18 mouse cellular contexts compared by ENCODE assay signal in genomic region chr17:71268152-71268551, GRCm38 (mm10). TPM values are rescaled to one million over a fixed set of nuclear protein-coding genes. Genes with fewer than 3 reads are reported as not detected.
DNase-seq lines count a peak whose midpoint lies in the region; ATAC-seq and TF ChIP-seq lines count a peak whose summit lies in the region.
"Had no signal": no experiment of that assay in that cellular context is flagged by ENCODE, and none has a peak within 500 bp of the region (broad histone marks: within the 10 kb centered on the region; RNA-seq: fewer than 3 reads in every experiment).

No protein-coding gene starts in this region.

- H3K4me2 ChIP-seq in heart, embryonic 15.5 days = no peak overlapping the region
- H3K4me2 ChIP-seq in liver, embryonic 13.5 days = peak overlapping the region; percentile 70
- H3K4me2 ChIP-seq: forebrain, embryonic 13.5 days; hindbrain, embryonic 15.5 days; limb, embryonic 15.5 days; neural tube, embryonic 12.5 days had no signal

- no peaks in the 10 kb centered on the region; the same call in 1 of the 2 replicates for H3K36me3 ChIP-seq in heart, embryonic 15.5 days
- H3K36me3 ChIP-seq in MEL (ENCODE audit: control insufficient read depth in 1 of 2, insufficient read depth in 2 of 2, low read length in 2 of 2) = peaks cover 0 to 48% of the 10 kb centered on the region in 2 experiments; a peak in 3 of 4 replicates
- H3K36me3 ChIP-seq in liver, embryonic 13.5 days = peaks cover 12% of the 10 kb centered on the region
- H3K36me3 ChIP-seq: hindbrain, embryonic 15.5 days; limb, embryonic 15.5 days; neural tube, embryonic 12.5 days had no signal

- TF ChIP-seq POLR2A in MEL (IDR thresholded peaks at IDR 0.05; ENCODE audit: control insufficient read depth in 1 of 2, insufficient read depth in 1 of 2, low read depth in 1 of 2, low read length in 2 of 2, poor library complexity in 1 of 2) = no peak
- TF ChIP-seq POLR2A in bone marrow, adult 2 months (IDR thresholded peaks at IDR 0.05; ENCODE audit: borderline replicate concordance, control insufficient read depth, low read depth, low read length) = no peak

- TF ChIP-seq EP300 in MEL (IDR thresholded peaks at IDR 0.05; ENCODE audit: low read depth in 1 of 2, low read length in 2 of 2) = no peak

- intact Hi-C loops in heart, postnatal 14 days (cut with DNase I) = no loop called here
- intact Hi-C loops in gastrocnemius, postnatal 36 days (cut with DNase I) = no loop called here

- WGBS in heart, embryonic 15.5 days = 49% methylated on average over 10 of the region's 10 CpGs
- WGBS in bone marrow, adult 2 months = 73% methylated on average over 10 of the region's 10 CpGs
- WGBS in liver, embryonic 13.5 days (ENCODE audit: insufficient replicate concordance) = 59% methylated on average over 10 of the region's 10 CpGs

- H3K9me3 ChIP-seq in heart, embryonic 15.5 days (replicated peaks) = no peaks in the 10 kb centered on the region
- H3K9me3 ChIP-seq in MEL (replicated peaks; ENCODE audit: insufficient read depth, low read length) = no peaks in the 10 kb centered on the region
- no peaks in the 10 kb centered on the region for H3K9me3 ChIP-seq in liver, embryonic 13.5 days (replicated peaks)
- H3K9me3 ChIP-seq: forebrain, embryonic 13.5 days; G1E; hindbrain, embryonic 15.5 days; limb, embryonic 15.5 days; neural tube, embryonic 12.5 days had no signal

- H3K4me3 ChIP-seq in heart, embryonic 15.5 days = no peak overlapping the region
- no peak overlapping the region for H3K4me3 ChIP-seq in MEL (ENCODE audit: control insufficient read depth in 1 of 2, insufficient read depth in 1 of 2, low read depth in 2 of 2, low read length in 2 of 2)
- peak overlapping the region; percentile 65 for H3K4me3 ChIP-seq in bone marrow, adult 2 months (replicated peaks; ENCODE audit: control insufficient read depth, low read depth, low read length)
- peak overlapping the region; percentile 53 for H3K4me3 ChIP-seq in liver, embryonic 13.5 days (replicated peaks)
- H3K4me3 ChIP-seq: forebrain, embryonic 13.5 days; hindbrain, embryonic 15.5 days; limb, embryonic 15.5 days; neural tube, embryonic 12.5 days had no signal

- peaks cover 53% of the 10 kb centered on the region for H3K4me1 ChIP-seq in heart, embryonic 15.5 days (replicated peaks)
- peaks cover 31 to 50% of the 10 kb centered on the region in 2 experiments for H3K4me1 ChIP-seq in MEL (ENCODE audit: control insufficient read depth in 1 of 2, insufficient read depth in 2 of 2, low read length in 2 of 2)
- H3K4me1 ChIP-seq in bone marrow, adult 2 months (ENCODE audit: control insufficient read depth, insufficient read depth, low read length) = peaks cover 7% of the 10 kb centered on the region
- H3K4me1 ChIP-seq in liver, embryonic 13.5 days (replicated peaks) = peaks cover 91% of the 10 kb centered on the region
- H3K4me1 ChIP-seq: hindbrain, embryonic 15.5 days; neural tube, embryonic 12.5 days had no signal

- no peak; the same call in 1 of the 2 replicates for ATAC-seq in heart, embryonic 15.5 days (replicated peaks; ENCODE audit: insufficient number of reproducible peaks, insufficient read depth, low FRiP score, low read depth)
- ATAC-seq in liver, embryonic 13.5 days (ENCODE audit: low read depth) = no peak; the same call in 1 of the 2 replicates
- ATAC-seq: forebrain, embryonic 13.5 days; intestine, postnatal 0 days had no signal

- DNase-seq in heart, postnatal 14 days = no peak
- no peak for DNase-seq in MEL (ENCODE audit: low read depth, low spot score)
- no peak for DNase-seq in liver, embryonic 13.5 days
- no peak for DNase-seq in gastrocnemius, postnatal 36 days
- DNase-seq in layer of hippocampus, adult 18-20 months (ENCODE audit: low spot score in 2 of 2) = no peak
- DNase-seq: cerebellum, postnatal 10 days; gastrocnemius, postnatal 25 days; kidney, postnatal 25 days; lung, postnatal 10 days; right cerebral cortex, postnatal 14 days had no signal

- no peak overlapping the region for H3K9ac ChIP-seq in heart, embryonic 15.5 days
- no peak overlapping the region for H3K9ac ChIP-seq in MEL (ENCODE audit: control insufficient read depth, low read depth, low read length, poor library complexity, severe bottlenecking)
- peak overlapping the region; percentile 77 for H3K9ac ChIP-seq in liver, embryonic 13.5 days
- H3K9ac ChIP-seq: forebrain, embryonic 13.5 days; hindbrain, embryonic 15.5 days; limb, embryonic 15.5 days; neural tube, embryonic 12.5 days had no signal

- TF ChIP-seq CTCF in MEL (IDR thresholded peaks at IDR 0.05 in 2 of 3, conservative IDR thresholded peaks at IDR 0.05 in 1 of 3; ENCODE audit: control insufficient read depth in 1 of 3, insufficient read depth in 1 of 3, low read depth in 2 of 3, low read length in 3 of 3, poor library complexity in 1 of 3, severe bottlenecking in 1 of 3) = no peak
- no peak for TF ChIP-seq CTCF in bone marrow, adult 2 months (IDR thresholded peaks at IDR 0.05; ENCODE audit: control insufficient read depth, insufficient read depth, low read length)

- no peak for TF ChIP-seq RAD21 in MEL (IDR thresholded peaks at IDR 0.05; ENCODE audit: low read depth, low read length)

- peaks cover 24% of the 10 kb centered on the region; the same call in 1 of the 2 replicates for H3K79me2 ChIP-seq in MEL (ENCODE audit: control insufficient read depth, insufficient read depth, low read length, poor library complexity)

- H3K27ac ChIP-seq in heart, embryonic 15.5 days = peak overlapping the region; percentile 86
- peak overlapping the region; percentile 14; the same call in 1 of the 2 replicates for H3K27ac ChIP-seq in MEL (ENCODE audit: control insufficient read depth, low read depth, low read length)
- peak overlapping the region; percentile 81 for H3K27ac ChIP-seq in bone marrow, adult 2 months (ENCODE audit: control insufficient read depth, insufficient read depth, low read depth, low read length, poor library complexity)
- peak overlapping the region; percentile 97 for H3K27ac ChIP-seq in liver, embryonic 13.5 days
- H3K27ac ChIP-seq: forebrain, embryonic 13.5 days; hindbrain, embryonic 15.5 days; limb, embryonic 15.5 days; neural tube, embryonic 12.5 days had no signal

- no peaks in the 10 kb centered on the region for H3K27me3 ChIP-seq in heart, embryonic 15.5 days
- H3K27me3 ChIP-seq in MEL (ENCODE audit: control insufficient read depth in 1 of 2, insufficient read depth in 2 of 2, low read length in 2 of 2) = no peaks in the 10 kb centered on the region
- H3K27me3 ChIP-seq in liver, embryonic 13.5 days = no peaks in the 10 kb centered on the region
- H3K27me3 ChIP-seq: forebrain, embryonic 13.5 days; hindbrain, embryonic 15.5 days; limb, embryonic 15.5 days; neural tube, embryonic 12.5 days had no signal

TF ChIP-seq in MEL, 35 proteins besides CTCF, POLR2A, EP300 and RAD21:
- TF ChIP-seq NELFE (IDR thresholded peaks at IDR 0.05; ENCODE audit: low read depth, low read length) = no peak

RNA-seq across cellular contexts. Expression of gene Emilin2, which starts 43.6 kb away (rescaled TPM):
- 35.4 and 39.8 TPM in 2 replicates for polyA plus RNA-seq in heart, embryonic 15.5 days (2015; fragmentation: Nextera tagmentation; extraction: Ambion mirVana)
- 100 to 1,000 TPM; 107 to 118 TPM for total RNA-seq in heart, postnatal 14 days (2021)
- total RNA-seq in MEL (2012; rRNA removed) = 76.6 and 92.6 TPM in 2 replicates
- 10 to 100 TPM; 37.4 to 95.5 TPM for polyA plus RNA-seq in MEL (2012; ENCODE audit: insufficient read depth in 1 of 2, insufficient read length in 2 of 2, low read depth in 1 of 2, low replicate concordance in 2 of 2, missing spikeins in 1 of 2)
- polyA plus RNA-seq in bone marrow, adult 2 months (2011; ENCODE audit: insufficient read depth, insufficient read length, low replicate concordance, missing spikeins) = 33.0 and 38.7 TPM in 2 replicates
- polyA plus RNA-seq in liver, embryonic 13.5 days (2015; fragmentation: Nextera tagmentation; extraction: Ambion mirVana) = 23.0 and 24.9 TPM in 2 replicates
- total RNA-seq in gastrocnemius, postnatal 36 days (2021) = 1 to 10 TPM; 6.6 to 6.7 TPM
- 1 to 10 TPM; 2.8 to 4.5 TPM for total RNA-seq in layer of hippocampus, adult 18-20 months (2021)

Comparison
In these comparisons a context has a peak if more than half of its experiments do, and no peak if none do; other contexts are left out.
1. H3K27ac ChIP-seq: peak in every context shown above with its lines; median percentile 97 in liver, embryonic 13.5 days; 86 in heart, embryonic 15.5 days; 81 in bone marrow, adult 2 months; 14 in MEL.
2. H3K4me3 ChIP-seq: peak in bone marrow, adult 2 months (single experiment) and liver, embryonic 13.5 days (single experiment); none in heart, embryonic 15.5 days (single experiment) and MEL (0 of 2).
3. RNA of gene Emilin2, which starts 43.6 kb away (total RNA-seq): 107 to 118 TPM in heart, postnatal 14 days and 76.6 to 92.6 TPM in MEL; 6.6 to 6.7 TPM in gastrocnemius, postnatal 36 days and 2.8 to 4.5 TPM in layer of hippocampus, adult 18-20 months; every median in the first group is over 10 times any median in the second.